Mouse (Mus musculus): ENCODE results near the gene Fam57b. TPM values are rescaled to one million over a fixed set of nuclear protein-coding genes. Genes with fewer than 3 reads are reported as not detected.

Fam57b gene
- total and polyA plus RNA-seq, 3 experiments: 16.4 to 27.8 (median 21.0) TPM

GRCm38 (mm10) chr7:126869780-126870519 is 72.5 kb downstream of the Fam57b start:
- no peak for DNase-seq

- DNase-seq: no peak
Measured at GRCm38 (mm10) chr7:126870520-126870891, 73.0 kb downstream of the Fam57b start.

- no peak for DNase-seq
Measured at GRCm38 (mm10) chr7:126877239-126877638, 79.8 kb downstream of the Fam57b start.

Other genes starting within 250 kb of the Fam57b start
Only the 30 nearest of the 33 such genes appear.
- 1 to 10 TPM; 2.0 to 4.7 TPM for gene Apobr, start 212.7 kb upstream of the Fam57b start, total RNA-seq (2021)
- 5.3 and 7.5 TPM in 2 replicates for gene Apobr, start 212.7 kb upstream of the Fam57b start, polyA plus RNA-seq (2012; rRNA removed)
- gene Cln3, start 211.9 kb upstream of the Fam57b start, total RNA-seq (2021): 10 to 100 TPM; 33.2 to 47.4 TPM
- gene Cln3, start 211.9 kb upstream of the Fam57b start, polyA plus RNA-seq (2012; rRNA removed): 52.8 and 56.1 TPM in 2 replicates
- not detected for gene Il27, start 202.7 kb upstream of the Fam57b start, total RNA-seq (2021)
- gene Il27, start 202.7 kb upstream of the Fam57b start, polyA plus RNA-seq (2012; rRNA removed): 0.13 and 0.19 TPM in 2 replicates
- gene Nupr1, start 166.8 kb upstream of the Fam57b start, total RNA-seq (2021): 10 to 100 TPM; 22.9 to 26.3 TPM
- gene Nupr1, start 166.8 kb upstream of the Fam57b start, polyA plus RNA-seq (2012; rRNA removed): 2.8 and 4.4 TPM in 2 replicates
- 10 to 100 TPM; 39.9 to 49.7 TPM for gene Sgf29, start 148.4 kb upstream of the Fam57b start, total RNA-seq (2021)
- gene Sgf29, start 148.4 kb upstream of the Fam57b start, polyA plus RNA-seq (2012; rRNA removed): 64.5 and 74.4 TPM in 2 replicates
- 10 to 100 TPM; 48.1 to 52.7 TPM for gene Sult1a1, start 121.2 kb upstream of the Fam57b start, total RNA-seq (2021)
- gene Sult1a1, start 121.2 kb upstream of the Fam57b start, polyA plus RNA-seq (2012; rRNA removed): 29.3 and 34.3 TPM in 2 replicates
- gene Bola2, start 102.3 kb upstream of the Fam57b start, total RNA-seq (2021): 100 to 1,000 TPM; 101 to 104 TPM
- gene Bola2, start 102.3 kb upstream of the Fam57b start, polyA plus RNA-seq (2012; rRNA removed): 44.1 and 48.7 TPM in 2 replicates
- gene Slx1b, start 101.9 kb upstream of the Fam57b start, total RNA-seq (2021): 10 to 100 TPM; 11.3 to 13.5 TPM
- 35.0 and 35.7 TPM in 2 replicates for gene Slx1b, start 101.9 kb upstream of the Fam57b start, polyA plus RNA-seq (2012; rRNA removed)
- 10 to 100 TPM; 11.6 to 24.3 TPM for gene Coro1a, start 89.9 kb upstream of the Fam57b start, total RNA-seq (2021)
- 49.5 and 67.1 TPM in 2 replicates for gene Coro1a, start 89.9 kb upstream of the Fam57b start, polyA plus RNA-seq (2012; rRNA removed)
- gene Mapk3, start 38.1 kb upstream of the Fam57b start, total RNA-seq (2021): 100 to 1,000 TPM; 139 to 169 TPM
- gene Mapk3, start 38.1 kb upstream of the Fam57b start, polyA plus RNA-seq (2012; rRNA removed): 242 and 299 TPM in 2 replicates
- gene Gdpd3, start 31.3 kb upstream of the Fam57b start, total RNA-seq (2021): 1 to 10 TPM; 2.4 TPM
- 10.2 and 10.3 TPM in 2 replicates for gene Gdpd3, start 31.3 kb upstream of the Fam57b start, polyA plus RNA-seq (2012; rRNA removed)
- gene Ypel3, start 20.7 kb upstream of the Fam57b start, total RNA-seq (2021): 100 to 1,000 TPM in 1 of 2 experiments, 10 to 100 TPM in 1; 92.8 to 136 TPM
- 970 and 1,207 TPM in 2 replicates for gene Ypel3, start 20.7 kb upstream of the Fam57b start, polyA plus RNA-seq (2012; rRNA removed)
- gene Tbx6, start 16.2 kb upstream of the Fam57b start, total RNA-seq (2021): under 1 TPM; 0.31 to 0.75 TPM
- gene Tbx6, start 16.2 kb upstream of the Fam57b start, polyA plus RNA-seq (2012; rRNA removed): 3.4 and 3.7 TPM in 2 replicates
- 10 to 100 TPM; 77.4 to 86.0 TPM for gene Ppp4c, start 5.2 kb upstream of the Fam57b start, total RNA-seq (2021)
- gene Ppp4c, start 5.2 kb upstream of the Fam57b start, polyA plus RNA-seq (2012; rRNA removed): 89.8 and 92.4 TPM in 2 replicates
- not detected for gene 4930451I11Rik, start 34.0 kb downstream of the Fam57b start, total RNA-seq (2021)
- not detected in 2 replicates for gene 4930451I11Rik, start 34.0 kb downstream of the Fam57b start, polyA plus RNA-seq (2012; rRNA removed)
- under 1 TPM; 0.40 to 0.52 TPM for gene Doc2a, start 49.7 kb downstream of the Fam57b start, total RNA-seq (2021)
- gene Doc2a, start 49.7 kb downstream of the Fam57b start, polyA plus RNA-seq (2012; rRNA removed): 0.52 and 0.83 TPM in 2 replicates
- gene Hirip3, start 64.3 kb downstream of the Fam57b start, total RNA-seq (2021): 10 to 100 TPM in 1 of 2 experiments, 1 to 10 TPM in 1; 8.2 to 16.3 TPM
- 1.4 and 2.9 TPM in 2 replicates for gene Hirip3, start 64.3 kb downstream of the Fam57b start, polyA plus RNA-seq (2012; rRNA removed)
- gene Ino80e, start 64.7 kb downstream of the Fam57b start, total RNA-seq (2021): 10 to 100 TPM; 42.5 to 44.5 TPM
- 73.8 and 75.0 TPM in 2 replicates for gene Ino80e, start 64.7 kb downstream of the Fam57b start, polyA plus RNA-seq (2012; rRNA removed)
- 10 to 100 TPM; 60.6 to 66.8 TPM for gene Taok2, start 87.0 kb downstream of the Fam57b start, total RNA-seq (2021)
- 136 and 169 TPM in 2 replicates for gene Taok2, start 87.0 kb downstream of the Fam57b start, polyA plus RNA-seq (2012; rRNA removed)
- 10 to 100 TPM; 28.1 to 35.4 TPM for gene Tmem219, start 125.2 kb downstream of the Fam57b start, total RNA-seq (2021)
- 242 and 243 TPM in 2 replicates for gene Tmem219, start 125.2 kb downstream of the Fam57b start, polyA plus RNA-seq (2012; rRNA removed)
- 10 to 100 TPM; 25.9 to 26.8 TPM for gene Kctd13, start 131.2 kb downstream of the Fam57b start, total RNA-seq (2021)
- gene Kctd13, start 131.2 kb downstream of the Fam57b start, polyA plus RNA-seq (2012; rRNA removed): 52.0 and 52.9 TPM in 2 replicates
- 1 to 10 TPM in 1 of 2 experiments, under 1 TPM in 1; 0.66 to 2.2 TPM for gene Asphd1, start 151.9 kb downstream of the Fam57b start, total RNA-seq (2021)
- 2.0 and 2.5 TPM in 2 replicates for gene Asphd1, start 151.9 kb downstream of the Fam57b start, polyA plus RNA-seq (2012; rRNA removed)
- gene Sez6l2, start 152.9 kb downstream of the Fam57b start, total RNA-seq (2021): 100 to 1,000 TPM in 1 of 2 experiments, 10 to 100 TPM in 1; 87.4 to 126 TPM
- gene Sez6l2, start 152.9 kb downstream of the Fam57b start, polyA plus RNA-seq (2012; rRNA removed): 33.4 and 42.4 TPM in 2 replicates
- gene Cdipt, start 178.2 kb downstream of the Fam57b start, total RNA-seq (2021): 100 to 1,000 TPM; 102 to 107 TPM
- 239 and 259 TPM in 2 replicates for gene Cdipt, start 178.2 kb downstream of the Fam57b start, polyA plus RNA-seq (2012; rRNA removed)
- gene Cdiptos, start 178.4 kb downstream of the Fam57b start, total RNA-seq (2021): 1 to 10 TPM; 1.6 TPM
- 0.43 and 1.4 TPM in 2 replicates for gene Cdiptos, start 178.4 kb downstream of the Fam57b start, polyA plus RNA-seq (2012; rRNA removed)
- gene Mvp, start 217.0 kb downstream of the Fam57b start, total RNA-seq (2021): 100 to 1,000 TPM; 115 to 145 TPM
- 95.3 and 172 TPM in 2 replicates for gene Mvp, start 217.0 kb downstream of the Fam57b start, polyA plus RNA-seq (2012; rRNA removed)
- gene Pagr1b, start 218.8 kb downstream of the Fam57b start, total RNA-seq (2021): 1 to 10 TPM in 1 of 2 experiments, not detected in 1; 1.3 TPM
- gene Pagr1b, start 218.8 kb downstream of the Fam57b start, polyA plus RNA-seq (2012; rRNA removed): 1.7 and 2.0 TPM in 2 replicates
- gene Pagr1a, start 219.7 kb downstream of the Fam57b start, total RNA-seq (2021): 10 to 100 TPM; 16.4 to 20.3 TPM
- 0.66 and 13.1 TPM in 2 replicates for gene Pagr1a, start 219.7 kb downstream of the Fam57b start, polyA plus RNA-seq (2012; rRNA removed)
- 10 to 100 TPM; 19.9 to 29.2 TPM for gene Gm42742, start 223.4 kb downstream of the Fam57b start, total RNA-seq (2021)
- 13.7 and 28.4 TPM in 2 replicates for gene Gm42742, start 223.4 kb downstream of the Fam57b start, polyA plus RNA-seq (2012; rRNA removed)
- gene Prrt2, start 223.5 kb downstream of the Fam57b start, total RNA-seq (2021): 1 to 10 TPM; 1.7 to 2.0 TPM
- gene Prrt2, start 223.5 kb downstream of the Fam57b start, polyA plus RNA-seq (2012; rRNA removed): 8.5 and 9.5 TPM in 2 replicates